12 mouse cellular contexts compared by ENCODE assay signal in the genomic region with DNA sequence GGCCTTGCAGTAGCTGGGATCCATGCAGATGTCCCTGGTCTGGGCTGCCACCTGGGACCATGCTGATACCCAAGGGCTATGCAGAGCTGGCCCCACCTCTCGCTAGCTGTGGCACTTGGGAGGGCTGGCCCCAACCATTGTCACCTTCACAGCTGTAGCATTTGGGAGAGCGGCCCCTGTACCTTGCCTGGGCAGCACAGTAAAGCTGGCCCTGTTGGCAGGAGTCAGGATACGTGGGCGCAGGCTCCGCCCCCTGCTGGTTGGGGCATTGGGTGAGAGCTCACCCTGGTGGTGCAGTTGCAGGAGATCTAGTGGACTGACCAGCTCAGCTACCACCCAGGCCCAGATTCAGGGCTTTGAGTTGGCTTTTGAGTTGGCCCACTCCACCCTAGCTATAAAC. TPM values are rescaled to one million over a fixed set of nuclear protein-coding genes. Genes with fewer than 3 reads are reported as not detected.
DNase-seq lines count a peak whose midpoint lies in the region; ATAC-seq and TF ChIP-seq lines count a peak whose summit lies in the region.
"Had no signal": no experiment of that assay in that cellular context is flagged by ENCODE, and none has a peak within 500 bp of the region (broad histone marks: within the 10 kb centered on the region; RNA-seq: fewer than 3 reads in every experiment).

No protein-coding gene starts in this region.

- DNase-seq in adrenal gland, postnatal 25 days: peak; percentile 6
- DNase-seq in adrenal gland, adult 2 months: no peak
- DNase-seq in lung, adult 2 months: no peak
- no peak for DNase-seq in lung, postnatal 25 days (ENCODE audit: low spot score)
- peak; percentile 40 for DNase-seq in lung, postnatal 36 days
- DNase-seq in kidney, postnatal 10 days: no peak
- DNase-seq in embryo, embryonic 10 days (ENCODE audit: low spot score): no peak
- DNase-seq: gastrocnemius, postnatal 14 days; spleen, adult 18-20 months had no signal

- TF ChIP-seq POLR2A in lung, adult 2 months (IDR thresholded peaks at IDR 0.05; ENCODE audit: borderline replicate concordance, extremely low read depth, low read depth, low read length): no peak

- 0 out of 2 replicates have a peak, but pooled peaks have one; percentile 52 for ATAC-seq in erythroid progenitor cell, adult 5-6 weeks (replicated peaks; ENCODE audit: low FRiP score, poor library complexity, severe bottlenecking)
- ATAC-seq: inflammation-experienced regulatory T-cells, adult 6 months had no signal

- TF ChIP-seq CTCF in lung, adult 2 months (IDR thresholded peaks at IDR 0.05; ENCODE audit: insufficient read depth, low read length): peak; percentile 33; the same call in 1 of the 2 replicates

- H3K4me3 ChIP-seq in lung, adult 2 months (replicated peaks; ENCODE audit: extremely low read depth, low read depth, low read length): no peak overlapping the region
- H3K4me3 ChIP-seq: embryonic facial prominence, embryonic 12.5 days had no signal

- 77% methylated on average over 5 of the region's 5 CpGs for WGBS in lung, adult 2 months

- no peaks in the 10 kb centered on the region for H3K4me1 ChIP-seq in lung, adult 2 months (ENCODE audit: control insufficient read depth, insufficient read depth, low read length)
- H3K4me1 ChIP-seq: embryonic facial prominence, embryonic 12.5 days had no signal

RNA-seq across cellular contexts. Expression of gene Trim9, which starts 12.9 kb away (rescaled TPM):
- total RNA-seq in adrenal gland, postnatal 25 days (2021): 1.5 and 2.3 TPM in 2 replicates
- 1 to 10 TPM; 1.6 to 2.1 TPM for total RNA-seq in adrenal gland, adult 2 months (2021)
- polyA plus RNA-seq in adrenal gland, adult 2 months (2012; rRNA removed): 0.82 and 0.89 TPM in 2 replicates
- 0.06 and 0.28 TPM in 2 replicates for polyA plus RNA-seq in lung, adult 2 months (2012; rRNA removed)
- not detected in 2 replicates for total RNA-seq in erythroid progenitor cell, adult 5-6 weeks (2015; ENCODE audit: low replicate concordance)
- total RNA-seq in erythroid progenitor cell, adult 5-6 weeks (2017; ENCODE audit: low replicate concordance): not detected in 2 replicates
- polyA plus RNA-seq: inflammation-experienced regulatory T-cells, adult 6 months had no signal

Comparison
In these comparisons a context has a peak if more than half of its experiments do, and no peak if none do; other contexts are left out.
1. DNase-seq: peak in adrenal gland, postnatal 25 days (single experiment) and lung, postnatal 36 days (single experiment); none in adrenal gland, adult 2 months (single experiment), lung, adult 2 months (single experiment), lung, postnatal 25 days (single experiment), kidney, postnatal 10 days (single experiment) and embryo, embryonic 10 days (single experiment).